Mouse (Mus musculus): Measurements from ENCODE around the gene Phldb3. TPM values are rescaled to one million over a fixed set of nuclear protein-coding genes. Genes with fewer than 3 reads are reported as not detected.

Gene Phldb3
- not detected for polyA plus RNA-seq (2014; fragmentation: Illumina TruSeq; extraction: RNeasy Lipid Tissue Mini Kit (QIAGEN cat#74804); ENCODE audit: low read depth, low replicate concordance)

GRCm38 (mm10) chr7:24610144-24610878 is at the start of gene Phldb3:
Gene Phldb3 (plus strand): TSS chr7:24610763.

GRCm38 (mm10) chr7:24587330-24588105 is 23.0 kb upstream of the Phldb3 start, which contains the start of the genes Ethe1 and Zfp575:
Gene Ethe1 (plus strand): TSS chr7:24587543.
Gene Zfp575 (minus strand): TSS chr7:24587641.

GRCm38 (mm10) chr7:24636264-24636663 is 25.7 kb downstream of the Phldb3 start, which contains the start of gene Lypd3:
Gene Lypd3 (plus strand): TSS chr7:24636550.

GRCm38 (mm10) chr7:24676575-24676974 is 66.0 kb downstream of the Phldb3 start, which contains the start of gene Tex101:
Gene Tex101 (minus strand): TSS chr7:24676675.

Other genes starting within 250 kb of the Phldb3 start
- not detected for gene Kcnn4, start 240.5 kb upstream of the Phldb3 start, polyA plus RNA-seq (2014; fragmentation: Illumina TruSeq; extraction: RNeasy Lipid Tissue Mini Kit (QIAGEN cat#74804); ENCODE audit: low read depth, low replicate concordance)
- 6.5 TPM for gene Smg9, start 211.1 kb upstream of the Phldb3 start, polyA plus RNA-seq (2014; fragmentation: Illumina TruSeq; extraction: RNeasy Lipid Tissue Mini Kit (QIAGEN cat#74804); ENCODE audit: low read depth, low replicate concordance)
- 1.1 TPM for gene Irgc1, start 158.5 kb upstream of the Phldb3 start, polyA plus RNA-seq (2014; fragmentation: Illumina TruSeq; extraction: RNeasy Lipid Tissue Mini Kit (QIAGEN cat#74804); ENCODE audit: low read depth, low replicate concordance)
- not detected for gene Plaur, start 148.3 kb upstream of the Phldb3 start, polyA plus RNA-seq (2014; fragmentation: Illumina TruSeq; extraction: RNeasy Lipid Tissue Mini Kit (QIAGEN cat#74804); ENCODE audit: low read depth, low replicate concordance)
- not detected for gene Cadm4, start 128.7 kb upstream of the Phldb3 start, polyA plus RNA-seq (2014; fragmentation: Illumina TruSeq; extraction: RNeasy Lipid Tissue Mini Kit (QIAGEN cat#74804); ENCODE audit: low read depth, low replicate concordance)
- gene Zfp428, start 103.8 kb upstream of the Phldb3 start, polyA plus RNA-seq (2014; fragmentation: Illumina TruSeq; extraction: RNeasy Lipid Tissue Mini Kit (QIAGEN cat#74804); ENCODE audit: low read depth, low replicate concordance): 0.60 TPM
- gene AC161166.1, start 98.3 kb upstream of the Phldb3 start, polyA plus RNA-seq (2014; fragmentation: Illumina TruSeq; extraction: RNeasy Lipid Tissue Mini Kit (QIAGEN cat#74804); ENCODE audit: low read depth, low replicate concordance): 9.5 TPM
- gene Irgq, start 80.1 kb upstream of the Phldb3 start, polyA plus RNA-seq (2014; fragmentation: Illumina TruSeq; extraction: RNeasy Lipid Tissue Mini Kit (QIAGEN cat#74804); ENCODE audit: low read depth, low replicate concordance): 1.2 TPM
- not detected for gene Pinlyp, start 64.6 kb upstream of the Phldb3 start, polyA plus RNA-seq (2014; fragmentation: Illumina TruSeq; extraction: RNeasy Lipid Tissue Mini Kit (QIAGEN cat#74804); ENCODE audit: low read depth, low replicate concordance)
- gene Xrcc1, start 64.5 kb upstream of the Phldb3 start, polyA plus RNA-seq (2014; fragmentation: Illumina TruSeq; extraction: RNeasy Lipid Tissue Mini Kit (QIAGEN cat#74804); ENCODE audit: low read depth, low replicate concordance): 2.1 TPM
- gene Ethe1, start 23.2 kb upstream of the Phldb3 start, polyA plus RNA-seq (2014; fragmentation: Illumina TruSeq; extraction: RNeasy Lipid Tissue Mini Kit (QIAGEN cat#74804); ENCODE audit: low read depth, low replicate concordance): not detected
- not detected for gene Zfp575, start 23.1 kb upstream of the Phldb3 start, polyA plus RNA-seq (2014; fragmentation: Illumina TruSeq; extraction: RNeasy Lipid Tissue Mini Kit (QIAGEN cat#74804); ENCODE audit: low read depth, low replicate concordance)
- gene Lypd3, start 25.8 kb downstream of the Phldb3 start, polyA plus RNA-seq (2014; fragmentation: Illumina TruSeq; extraction: RNeasy Lipid Tissue Mini Kit (QIAGEN cat#74804); ENCODE audit: low read depth, low replicate concordance): not detected
- 85.9 TPM for gene Tex101, start 65.9 kb downstream of the Phldb3 start, polyA plus RNA-seq (2014; fragmentation: Illumina TruSeq; extraction: RNeasy Lipid Tissue Mini Kit (QIAGEN cat#74804); ENCODE audit: low read depth, low replicate concordance)
- 132 TPM for gene BC049730, start 98.5 kb downstream of the Phldb3 start, polyA plus RNA-seq (2014; fragmentation: Illumina TruSeq; extraction: RNeasy Lipid Tissue Mini Kit (QIAGEN cat#74804); ENCODE audit: low read depth, low replicate concordance)
- gene Gm4763, start 116.1 kb downstream of the Phldb3 start, polyA plus RNA-seq (2014; fragmentation: Illumina TruSeq; extraction: RNeasy Lipid Tissue Mini Kit (QIAGEN cat#74804); ENCODE audit: low read depth, low replicate concordance): 106 TPM
- gene Cd177, start 149.5 kb downstream of the Phldb3 start, polyA plus RNA-seq (2014; fragmentation: Illumina TruSeq; extraction: RNeasy Lipid Tissue Mini Kit (QIAGEN cat#74804); ENCODE audit: low read depth, low replicate concordance): not detected
- gene Ceacam10, start 166.4 kb downstream of the Phldb3 start, polyA plus RNA-seq (2014; fragmentation: Illumina TruSeq; extraction: RNeasy Lipid Tissue Mini Kit (QIAGEN cat#74804); ENCODE audit: low read depth, low replicate concordance): 3.1 TPM